Mouse (Mus musculus): ENCODE results near the gene Asz1.

The Asz1 gene

GRCm38 (mm10) chr6:18002065-18002464, 106.8 kb downstream of the Asz1 start:
- DNase-seq = no peak

Data from cerebellum, postnatal 14 days (tissue).